Mouse (Mus musculus) embryonic facial prominence, embryonic 11.5 days (tissue): ENCODE results near the gene Cfap44. TPM values are rescaled to one million over a fixed set of nuclear protein-coding genes. Genes with fewer than 3 reads are reported as not detected.

ENCODE experiments used
- ATAC-seq: fragments of 200-750 bp; cut with Nextera tagmentation; replicated peaks from 2 replicates; pipeline ENCODE4 v1.8.0; 2017; ENCODE audit warnings: low read depth; ENCODE audit not compliant: insufficient number of reproducible peaks, low FRiP score, low TSS enrichment
- DNase-seq: peaks from one replicate; pipeline ENCODE4 v3.0.0-alpha.2; 2015; ENCODE audit warnings: low spot score
- H3K27ac ChIP-seq: fragments of 300-500 bp; sonication (generic); replicated peaks from 2 replicates; pipeline ENCODE4 v1.5.1; 2014; ENCODE audit warnings: mild to moderate bottlenecking, low read depth, low read length, control low read depth
- H3K27me3 ChIP-seq: fragments of 300-500 bp; sonication (generic); 2 replicates; pipeline ENCODE4 v1.6.1; 2014; ENCODE audit warnings: mild to moderate bottlenecking, low read length, moderate library complexity, mixed read lengths; ENCODE audit not compliant: control insufficient read depth, insufficient read depth
- H3K36me3 ChIP-seq: fragments of 300-500 bp; sonication (generic); replicated peaks from 2 replicates; pipeline ENCODE4 v1.6.1; 2014; ENCODE audit warnings: low read depth, mild to moderate bottlenecking, low read length, moderate library complexity, mixed read lengths; ENCODE audit not compliant: control insufficient read depth, insufficient read depth
- H3K4me1 ChIP-seq: fragments of 300-500 bp; sonication (generic); 2 replicates; pipeline ENCODE4 v1.6.1; 2014; ENCODE audit warnings: low read length, mixed read lengths; ENCODE audit not compliant: control insufficient read depth, insufficient read depth
- H3K4me2 ChIP-seq: fragments of 300-500 bp; sonication (generic); 2 replicates; pipeline ENCODE4 v1.6.1; 2014; ENCODE audit warnings: low read depth, mild to moderate bottlenecking, control low read depth, low read length, moderate library complexity
- H3K4me3 ChIP-seq: fragments of 300-500 bp; sonication (generic); 2 replicates; pipeline ENCODE4 v1.5.1; 2014; ENCODE audit warnings: low read depth, low read length, control low read depth
- H3K9ac ChIP-seq: fragments of 300-500 bp; sonication (generic); replicated peaks from 2 replicates; pipeline ENCODE4 v1.6.1; 2014; ENCODE audit warnings: mild to moderate bottlenecking, control low read depth, low read length
- H3K9me3 ChIP-seq: fragments of 300-500 bp; sonication (generic); replicated peaks from 2 replicates; pipeline ENCODE4 v1.6.1; 2016; ENCODE audit warnings: mild to moderate bottlenecking, low read length, inconsistent platforms, mixed read lengths; ENCODE audit not compliant: control insufficient read depth
- WGBS: fragments of 180-500 bp; shearing (Covaris S2); extraction: QIAGEN DNeasy Blood & Tissue Kit; methylation state at CpG from one replicate; pipeline ENCODE4 v1.1.7; 2014; 5-methylcytosine and 5-hydroxymethylcytosine counted together
- polyA plus RNA-seq: library from polyadenylated mRNA; unstranded; fragments of >200 nt; fragmentation: Nextera tagmentation; extraction: Ambion mirVana; gene quantifications from 2 replicates; pipeline ENCODE4 v1.2.1, GENCODE M21; 2014

Cfap44 gene
- polyA plus RNA-seq, 1 experiment from 2014 or later = 0.63 TPM

- Histone ChIP-seq H3K4me1 (no peaks in the 10 kb centered on the region), H3K36me3 (no peaks in the 10 kb centered on the region), H3K9me3 (no peaks in the 10 kb centered on the region), H3K27me3 (no peaks in the 10 kb centered on the region), H3K27ac (no peak overlapping the region), H3K4me2 (no peak overlapping the region), H3K4me3 (no peak overlapping the region), H3K9ac (no peak overlapping the region)
- WGBS = 93% methylated on average over 14 of the region's 14 CpGs
- ATAC-seq (no peak), DNase-seq (no peak)
Measured at GRCm38 (mm10) chr16:44479852-44480251, 85.3 kb downstream of the Cfap44 start.

- no peaks in the 10 kb centered on the region for H3K9me3 ChIP-seq
- H3K9ac ChIP-seq = no peak overlapping the region
- H3K27me3 ChIP-seq = no peaks in the 10 kb centered on the region
- H3K4me1 ChIP-seq = no peaks in the 10 kb centered on the region
- DNase-seq = peak; percentile 26
- H3K36me3 ChIP-seq = no peaks in the 10 kb centered on the region; the same call in 1 of the 2 replicates
- H3K4me2 ChIP-seq = no peak overlapping the region
- H3K27ac ChIP-seq = no peak overlapping the region
- no peak overlapping the region for H3K4me3 ChIP-seq
- ATAC-seq = no peak
- 64% methylated on average over 7 of the region's 7 CpGs for WGBS
Measured at GRCm38 (mm10) chr16:44480616-44481015, 86.0 kb downstream of the Cfap44 start.

- WGBS = 55% methylated on average over 28 of the region's 28 CpGs
- no peak overlapping the region for H3K4me3 ChIP-seq
- no peaks in the 10 kb centered on the region; the same call in none of the 2 replicates for H3K36me3 ChIP-seq
- no peak overlapping the region for H3K27ac ChIP-seq
- no peaks in the 10 kb centered on the region for H3K4me1 ChIP-seq
- no peak overlapping the region for H3K9ac ChIP-seq
- H3K27me3 ChIP-seq = no peaks in the 10 kb centered on the region
- H3K4me2 ChIP-seq = no peak overlapping the region
- no peaks in the 10 kb centered on the region for H3K9me3 ChIP-seq
- DNase-seq = no peak
- ATAC-seq = no peak
Measured at GRCm38 (mm10) chr16:44481599-44482593, 87.3 kb downstream of the Cfap44 start.

- no peak for ATAC-seq
- Histone ChIP-seq H3K27ac (no peak overlapping the region), H3K4me2 (no peak overlapping the region), H3K9ac (no peak overlapping the region), H3K9me3 (no peaks in the 10 kb centered on the region), H3K36me3 (peaks cover under 1% of the 10 kb centered on the region), H3K4me1 (no peaks in the 10 kb centered on the region), H3K27me3 (no peaks in the 10 kb centered on the region), H3K4me3 (no peak overlapping the region)
- DNase-seq = peak; percentile 84
- WGBS = 9% methylated on average over 7 of the region's 7 CpGs
Measured at GRCm38 (mm10) chr16:44484079-44484478, 89.5 kb downstream of the Cfap44 start.

- Histone ChIP-seq H3K4me3 (no peak overlapping the region), H3K9ac (no peak overlapping the region), H3K36me3 (peaks cover 2% of the 10 kb centered on the region), H3K4me1 (no peaks in the 10 kb centered on the region), H3K27ac (no peak overlapping the region), H3K9me3 (no peaks in the 10 kb centered on the region), H3K4me2 (no peak overlapping the region), H3K27me3 (no peaks in the 10 kb centered on the region)
- 83% methylated on average over 10 of the region's 10 CpGs for WGBS
- DNase-seq (no peak), ATAC-seq (no peak)
Measured at GRCm38 (mm10) chr16:44484831-44485230, 90.2 kb downstream of the Cfap44 start.

GRCm38 (mm10) chr16:44485691-44486090 lies 91.1 kb downstream of the Cfap44 start:
- H3K4me1 ChIP-seq = no peaks in the 10 kb centered on the region
- no peak overlapping the region for H3K4me3 ChIP-seq
- H3K36me3 ChIP-seq = peaks cover 2% of the 10 kb centered on the region
- ATAC-seq (no peak), DNase-seq (no peak)
- no peaks in the 10 kb centered on the region for H3K9me3 ChIP-seq
- no peak overlapping the region for H3K27ac ChIP-seq
- H3K27me3 ChIP-seq = no peaks in the 10 kb centered on the region
- WGBS = 89% methylated on average over 8 of the region's 8 CpGs
- H3K4me2 ChIP-seq = no peak overlapping the region
- H3K9ac ChIP-seq = no peak overlapping the region

GRCm38 (mm10) chr16:44486612-44487011 lies 92.0 kb downstream of the Cfap44 start:
- Histone ChIP-seq H3K4me1 (no peaks in the 10 kb centered on the region), H3K9me3 (no peaks in the 10 kb centered on the region), H3K36me3 (peaks cover 4% of the 10 kb centered on the region), H3K4me2 (no peak overlapping the region), H3K27ac (no peak overlapping the region), H3K9ac (no peak overlapping the region), H3K27me3 (no peaks in the 10 kb centered on the region), H3K4me3 (no peak overlapping the region)
- DNase-seq (no peak), ATAC-seq (no peak)
- whole genome bisulfite sequencing = 91% methylated on average over 9 of the region's 9 CpGs

GRCm38 (mm10) chr16:44487194-44487593 lies 92.6 kb downstream of the Cfap44 start:
- H3K27ac ChIP-seq = no peak overlapping the region
- peaks cover 5% of the 10 kb centered on the region for H3K36me3 ChIP-seq
- H3K9me3 ChIP-seq = no peaks in the 10 kb centered on the region
- H3K27me3 ChIP-seq = no peaks in the 10 kb centered on the region
- no peak for ATAC-seq
- H3K4me3 ChIP-seq = no peak overlapping the region
- no peaks in the 10 kb centered on the region for H3K4me1 ChIP-seq
- 92% methylated on average over 13 of the region's 13 CpGs for WGBS
- DNase-seq = no peak
- no peak overlapping the region for H3K9ac ChIP-seq
- no peak overlapping the region for H3K4me2 ChIP-seq
